Mouse (Mus musculus) 416B (cell line): Measurements from ENCODE around the gene Ggt7.
A peak's percentile ranks its signal among the peaks of the same experiment; 100 is the strongest.
"Not testable (repeated sequence)": the region's sequence is repeated elsewhere in the genome, so short reads cannot be mapped to it uniquely, and the experiment has no call there.

ENCODE experiments used
- DNase-seq: peaks from one replicate; pipeline ENCODE4 v3.0.0; 2011; ENCODE audit warnings: low read depth

Gene Ggt7

DNA sequence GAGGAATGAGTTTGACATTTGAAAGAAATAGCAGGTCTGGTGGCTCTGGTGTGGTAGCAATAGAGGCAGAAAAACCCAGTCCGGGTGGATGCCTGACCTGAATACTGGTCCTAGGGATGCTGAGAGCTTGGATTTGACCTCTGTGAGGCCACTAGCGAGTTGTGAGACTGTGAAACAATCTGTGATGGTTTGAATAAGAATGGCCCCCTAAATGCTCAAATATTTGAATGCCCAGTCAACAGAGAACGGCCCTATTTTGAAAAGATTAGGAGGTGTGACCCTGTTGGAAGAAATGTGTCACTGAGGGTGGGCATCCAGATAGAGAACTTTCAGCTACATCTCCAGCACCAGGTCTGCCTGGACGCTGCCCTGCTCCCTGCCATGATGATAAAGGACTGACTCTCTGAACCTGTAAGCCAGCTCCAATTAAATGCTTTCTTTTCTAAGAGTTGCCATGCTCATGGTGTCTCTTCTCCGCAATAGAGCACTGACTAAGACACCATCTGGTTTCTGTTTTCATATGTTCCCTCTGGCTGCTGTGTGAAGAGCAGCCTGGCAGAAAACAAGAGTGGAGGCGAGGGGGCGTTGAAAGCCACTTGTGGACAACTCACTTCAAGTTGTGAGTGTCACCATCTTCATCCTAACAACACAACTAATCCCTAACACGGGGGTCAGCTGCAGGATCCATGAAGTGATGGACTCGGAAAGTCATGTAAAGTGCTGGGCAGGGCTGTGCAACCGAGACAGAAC is 10.1 kb downstream of the Ggt7 start:
- DNase-seq: no peak

DNA sequence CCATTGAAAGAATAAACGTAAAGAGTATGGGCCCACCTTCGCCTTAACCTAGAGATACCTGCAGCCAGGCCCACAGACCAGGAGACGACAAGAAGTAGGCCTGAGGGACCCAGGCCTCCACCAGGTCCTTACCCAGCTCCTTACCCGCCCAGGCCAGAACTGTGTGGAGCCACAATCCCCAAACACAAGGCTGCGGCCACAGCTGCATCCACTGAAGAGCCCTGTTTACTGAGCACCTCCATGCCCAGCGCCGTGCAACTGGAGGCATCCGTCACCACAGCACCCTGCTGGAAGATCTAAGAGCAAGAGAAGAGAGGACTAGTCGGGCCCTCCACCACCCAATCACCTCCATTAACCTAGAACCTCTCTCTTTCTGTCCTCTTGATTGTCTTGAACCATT is 12.2 kb downstream of the Ggt7 start:
- no peak for DNase-seq

- no peak for DNase-seq
Measured at GRCm38 (mm10) chr2:155504440-155505355, 13.3 kb downstream of the Ggt7 start.

DNA sequence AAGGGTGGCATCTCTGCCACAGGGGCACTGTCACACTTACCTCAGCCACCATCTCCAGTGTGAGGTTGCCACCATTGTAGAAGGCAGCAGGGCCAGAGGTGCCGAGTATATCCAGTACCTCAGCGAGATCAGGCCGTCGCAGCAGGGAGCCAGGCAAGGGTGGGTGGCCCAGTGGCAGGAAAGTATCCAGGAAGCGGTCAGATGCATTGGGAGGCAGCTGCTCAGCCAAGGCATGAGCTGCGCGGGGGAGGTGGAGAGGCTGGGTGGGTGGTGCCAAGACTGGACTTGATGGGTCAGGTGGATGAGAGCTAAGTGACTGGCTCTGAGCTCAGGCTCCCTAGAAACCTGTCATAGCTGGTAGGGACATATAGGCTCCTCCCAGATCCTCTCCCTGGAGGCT is 15.4 kb downstream of the Ggt7 start:
- DNase-seq: peak; percentile 60

GRCm38 (mm10) chr2:155490998-155491397 is 27.0 kb downstream of the Ggt7 start:
- peak; percentile 30 for DNase-seq

GRCm38 (mm10) chr2:155482021-155482420 is 36.0 kb downstream of the Ggt7 start:
- DNase-seq: peak; percentile 86

DNA sequence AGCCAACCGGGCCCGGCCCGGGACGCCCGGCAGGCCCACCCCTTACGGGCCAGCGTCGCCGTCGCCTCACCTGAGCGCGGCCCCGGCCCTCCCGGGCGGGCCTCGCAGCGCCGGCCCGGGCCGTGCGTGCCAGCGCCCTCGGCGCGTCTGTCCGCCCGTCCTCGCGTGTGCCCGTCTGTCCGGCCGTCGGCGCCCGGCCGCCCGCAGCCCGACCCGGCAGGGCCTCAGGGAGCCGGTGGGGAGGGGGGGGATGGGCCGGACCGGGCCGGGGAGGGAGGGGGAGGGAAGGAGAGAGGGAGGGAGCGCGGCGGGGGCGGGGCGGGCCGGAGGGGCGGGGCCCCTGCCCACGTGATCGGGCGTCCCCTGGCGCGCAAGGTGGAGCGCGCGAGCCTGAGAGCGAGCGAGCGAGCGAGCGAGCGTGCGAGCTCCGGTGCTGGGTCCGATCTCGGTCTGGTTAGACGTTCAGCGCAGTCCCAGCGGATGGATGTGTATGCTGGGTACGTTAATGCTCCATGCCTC is 44.4 kb downstream of the Ggt7 start, which contains the start of gene Ncoa6:
Ncoa6 (minus strand) TSS at position 325 of the 519 bp plus-strand sequence.
- DNase-seq: peak; percentile 78

- peak; percentile 72 for DNase-seq
Measured at GRCm38 (mm10) chr2:155472671-155473569, 45.1 kb downstream of the Ggt7 start.

- no peak for DNase-seq
Measured at GRCm38 (mm10) chr2:155466861-155467260, 51.2 kb downstream of the Ggt7 start.

DNA sequence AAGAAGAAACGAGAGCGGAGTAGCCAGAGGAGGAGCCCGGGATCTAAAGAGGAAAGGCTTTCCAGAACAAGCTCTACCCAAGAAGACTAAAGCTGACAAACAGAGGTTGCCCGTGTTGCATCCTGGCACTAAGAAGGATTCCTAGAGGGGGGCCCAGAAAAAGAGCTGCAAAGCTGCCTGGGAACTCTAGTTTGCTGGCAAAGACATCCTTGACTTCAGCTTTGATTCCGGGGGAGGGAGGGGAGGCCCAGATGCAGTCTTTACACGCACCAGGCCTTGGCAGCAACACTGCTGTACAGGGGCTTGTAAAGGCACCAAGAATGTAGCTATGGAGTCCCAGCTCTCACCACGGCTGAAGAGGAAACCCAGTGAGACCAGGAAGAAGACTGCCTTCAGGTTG is 64.4 kb downstream of the Ggt7 start:
- DNase-seq: no peak

GRCm38 (mm10) chr2:155451256-155451655 is 66.8 kb downstream of the Ggt7 start:
- DNase-seq: peak; percentile 43

- DNase-seq: not testable (repeated sequence)
Measured at GRCm38 (mm10) chr2:155447906-155448305, 70.1 kb downstream of the Ggt7 start.

DNA sequence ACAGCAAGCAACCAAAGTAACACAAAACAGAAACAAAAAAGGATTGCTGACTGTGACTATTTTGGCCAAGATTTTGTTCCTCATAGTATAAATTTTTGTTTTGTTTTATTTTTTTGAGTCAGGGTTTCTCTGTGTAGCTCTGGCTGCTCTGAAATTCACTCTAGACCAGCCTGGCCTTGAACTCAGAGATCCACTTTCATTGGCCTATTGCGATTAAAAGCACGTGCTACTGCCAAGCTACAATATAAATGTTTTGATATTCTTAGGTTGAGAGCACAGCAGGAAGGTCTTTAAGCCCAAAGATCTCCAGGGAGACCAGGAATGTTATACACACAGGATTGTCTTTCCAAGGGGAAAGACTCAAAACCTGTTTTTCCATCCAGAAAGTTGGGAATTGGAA is 74.6 kb downstream of the Ggt7 start:
- no peak for DNase-seq

GRCm38 (mm10) chr2:155442916-155443315 is 75.1 kb downstream of the Ggt7 start:
- DNase-seq: no peak
